Mouse (Mus musculus) neural tube, embryonic 11.5 days (tissue): ENCODE results near the gene Cpm. TPM values are rescaled to one million over a fixed set of nuclear protein-coding genes. Genes with fewer than 3 reads are reported as not detected.

Source experiments
- ATAC-seq: fragments of 200-750 bp; cut with Nextera tagmentation; 2 replicates; pipeline ENCODE4 v1.8.0; 2017; ENCODE audit warnings: moderate number of reproducible peaks, mild to moderate bottlenecking, moderate TSS enrichment, moderate library complexity; ENCODE audit not compliant: insufficient read depth, low FRiP score, low TSS enrichment
- DNase-seq: peaks from one replicate; pipeline ENCODE4 v3.0.0-alpha.2; 2015; ENCODE audit warnings: low spot score
- H3K27ac ChIP-seq: fragments of 300-500 bp; sonication (generic); 2 replicates; pipeline ENCODE4 v1.5.1; 2014; ENCODE audit warnings: low read depth, mild to moderate bottlenecking, low read length
- H3K27me3 ChIP-seq: fragments of 300-500 bp; sonication (generic); 2 replicates; pipeline ENCODE4 v1.6.1; 2014; ENCODE audit warnings: mild to moderate bottlenecking, low read length, mixed read lengths; ENCODE audit not compliant: control insufficient read depth, insufficient read depth
- H3K36me3 ChIP-seq: fragments of 300-500 bp; sonication (generic); 2 replicates; pipeline ENCODE4 v1.6.1; 2014; ENCODE audit warnings: mild to moderate bottlenecking, low read length, moderate library complexity, mixed read lengths; ENCODE audit not compliant: control insufficient read depth, insufficient read depth
- H3K4me1 ChIP-seq: fragments of 300-500 bp; sonication (generic); 2 replicates; pipeline ENCODE4 v1.6.1; 2014; ENCODE audit warnings: low read length, mixed read lengths; ENCODE audit not compliant: control insufficient read depth, insufficient read depth
- H3K4me2 ChIP-seq: fragments of 300-500 bp; sonication (generic); 2 replicates; pipeline ENCODE4 v1.6.1; 2014; ENCODE audit warnings: low read depth, mild to moderate bottlenecking, moderate library complexity
- H3K4me3 ChIP-seq: fragments of 300-500 bp; sonication (generic); 2 replicates; pipeline ENCODE4 v1.5.1; 2014; ENCODE audit warnings: low read depth, low read length
- H3K9ac ChIP-seq: fragments of 300-500 bp; sonication (generic); 2 replicates; pipeline ENCODE4 v1.6.1; 2014; ENCODE audit warnings: mild to moderate bottlenecking, low read length
- H3K9me3 ChIP-seq: fragments of 300-500 bp; sonication (generic); 2 replicates; pipeline ENCODE4 v1.6.1; 2016; ENCODE audit warnings: low read length; ENCODE audit not compliant: control insufficient read depth
- WGBS: fragments of 180-500 bp; shearing (Covaris S2); extraction: QIAGEN DNeasy Blood & Tissue Kit; methylation state at CpG from one replicate; pipeline ENCODE4 v1.1.7; 2014; 5-methylcytosine and 5-hydroxymethylcytosine counted together
- polyA plus RNA-seq: library from polyadenylated mRNA; unstranded; fragments of >200 nt; fragmentation: Nextera tagmentation; extraction: Ambion mirVana; gene quantifications from 2 replicates; pipeline ENCODE4 v1.2.1, GENCODE M21; 2014

The Cpm gene
- 18.4 and 21.1 TPM in 2 replicates for polyA plus RNA-seq

DNA sequence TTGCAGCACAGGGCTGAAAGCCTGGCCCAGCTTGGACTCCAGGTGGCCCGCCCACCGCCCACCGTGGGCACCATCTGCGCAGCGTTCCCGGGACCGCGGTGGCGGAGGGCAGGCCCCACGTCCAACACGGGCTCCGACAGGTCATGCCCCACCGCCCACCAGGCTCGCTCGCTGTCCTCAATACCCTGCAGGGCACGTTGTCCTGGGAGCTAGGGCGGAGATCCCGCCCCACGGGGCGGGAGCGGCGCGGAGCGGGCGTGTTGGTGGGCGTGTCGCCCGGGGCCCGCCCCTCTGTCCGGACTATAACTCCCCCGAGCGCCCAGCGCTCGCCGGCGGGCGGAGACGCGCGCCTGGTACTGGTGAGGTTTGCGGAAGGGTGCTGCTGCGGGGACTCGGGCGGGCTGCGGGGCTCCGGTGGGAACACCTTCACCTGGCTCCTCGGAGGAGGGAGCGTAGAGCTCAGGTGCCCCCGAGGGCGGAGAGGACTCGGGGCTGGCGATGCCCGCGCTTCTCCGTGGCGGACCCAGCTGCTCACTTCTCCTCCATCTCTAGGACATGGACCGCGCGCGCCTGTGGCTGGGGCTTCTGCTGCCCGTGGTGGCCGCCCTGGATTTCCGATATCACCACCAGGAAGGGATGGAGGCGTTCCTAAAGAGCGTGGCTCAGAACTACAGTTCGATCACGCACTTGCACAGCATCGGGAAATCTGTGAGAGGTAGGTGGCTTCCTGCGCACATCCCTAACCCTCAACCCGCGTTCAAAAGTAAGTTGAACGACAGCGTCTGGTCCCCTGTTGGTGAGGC lies at the start of gene Cpm:
Gene Cpm, plus strand, starts transcription at position 332 of the 803 bp plus-strand sequence.
- no peak within 1 kb of the TSS for H3K27ac ChIP-seq
- ATAC-seq (peak; percentile 93), DNase-seq (peak; percentile 84)
- peak within 1 kb of the TSS; percentile 45 for H3K9ac ChIP-seq
- no peaks in the 10 kb centered on the region for H3K9me3 ChIP-seq
- H3K36me3 ChIP-seq: no peaks in the 10 kb centered on the region
- peak within 1 kb of the TSS; percentile 88 for H3K4me2 ChIP-seq
- H3K4me1 ChIP-seq: peaks cover 2% of the 10 kb centered on the region; the same call in 1 of the 2 replicates
- H3K4me3 ChIP-seq: peak within 1 kb of the TSS; percentile 60
- under 1% methylated on average over 69 of the region's 73 CpGs for WGBS
- peaks cover 16% of the 10 kb centered on the region for H3K27me3 ChIP-seq

DNA sequence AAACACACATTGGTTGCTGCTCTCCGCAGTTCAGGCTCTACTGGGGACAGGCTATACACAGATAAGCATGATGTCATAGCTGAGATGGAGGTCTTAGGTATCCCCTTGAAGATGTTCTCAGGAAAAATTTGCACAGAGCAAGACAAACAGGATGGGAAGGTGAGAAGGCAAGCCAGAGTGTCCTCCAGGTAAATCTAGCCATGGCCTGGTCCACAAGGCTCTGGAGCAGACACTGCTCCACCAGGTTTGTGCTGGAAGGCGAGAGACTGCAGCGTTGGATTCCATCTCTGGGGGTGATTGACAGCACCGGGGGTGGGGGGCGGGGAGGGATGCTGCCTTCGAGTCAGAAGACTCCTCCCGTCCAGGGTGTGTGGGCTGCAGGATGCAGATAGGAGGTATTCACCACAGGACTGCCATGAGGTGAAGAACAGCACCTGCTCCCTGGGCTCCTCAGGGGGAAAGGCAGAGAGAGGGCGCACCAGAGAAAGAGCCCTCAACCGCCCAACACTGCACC lies 49.5 kb upstream of the Cpm start:
- Histone ChIP-seq H3K27me3 (no peaks in the 10 kb centered on the region), H3K36me3 (no peaks in the 10 kb centered on the region), H3K9me3 (no peaks in the 10 kb centered on the region), H3K27ac (no peak overlapping the region), H3K4me2 (no peak overlapping the region), H3K4me3 (no peak overlapping the region), H3K4me1 (no peaks in the 10 kb centered on the region), H3K9ac (no peak overlapping the region)
- DNase-seq (no peak), ATAC-seq (no peak)
- WGBS: 66% methylated on average over 9 of the region's 9 CpGs

DNA sequence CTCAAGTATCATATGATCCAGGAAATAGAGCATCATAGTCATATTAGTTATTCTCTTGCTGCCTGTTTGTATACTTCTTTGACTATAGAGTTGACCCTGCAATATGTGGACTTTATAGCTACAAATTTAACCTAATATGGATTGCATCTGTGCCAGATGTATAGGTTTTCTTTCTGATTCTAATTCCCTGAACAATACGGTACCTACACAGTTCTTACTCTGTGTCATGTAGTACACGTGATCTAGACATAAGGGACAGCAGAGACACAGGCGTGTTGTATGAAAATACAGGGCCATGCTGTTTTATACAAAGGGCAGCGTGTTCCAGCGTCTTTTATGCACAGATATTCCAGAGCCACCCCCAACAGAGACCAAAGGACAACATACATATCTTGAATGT lies 48.9 kb upstream of the Cpm start:
- Histone ChIP-seq H3K9me3 (no peaks in the 10 kb centered on the region), H3K9ac (no peak overlapping the region), H3K4me3 (no peak overlapping the region), H3K27ac (no peak overlapping the region), H3K27me3 (no peaks in the 10 kb centered on the region), H3K4me2 (no peak overlapping the region), H3K36me3 (no peaks in the 10 kb centered on the region), H3K4me1 (no peaks in the 10 kb centered on the region)
- 89% methylated on average over 5 of the region's 5 CpGs for WGBS
- DNase-seq: no peak
- ATAC-seq: no peak

DNA sequence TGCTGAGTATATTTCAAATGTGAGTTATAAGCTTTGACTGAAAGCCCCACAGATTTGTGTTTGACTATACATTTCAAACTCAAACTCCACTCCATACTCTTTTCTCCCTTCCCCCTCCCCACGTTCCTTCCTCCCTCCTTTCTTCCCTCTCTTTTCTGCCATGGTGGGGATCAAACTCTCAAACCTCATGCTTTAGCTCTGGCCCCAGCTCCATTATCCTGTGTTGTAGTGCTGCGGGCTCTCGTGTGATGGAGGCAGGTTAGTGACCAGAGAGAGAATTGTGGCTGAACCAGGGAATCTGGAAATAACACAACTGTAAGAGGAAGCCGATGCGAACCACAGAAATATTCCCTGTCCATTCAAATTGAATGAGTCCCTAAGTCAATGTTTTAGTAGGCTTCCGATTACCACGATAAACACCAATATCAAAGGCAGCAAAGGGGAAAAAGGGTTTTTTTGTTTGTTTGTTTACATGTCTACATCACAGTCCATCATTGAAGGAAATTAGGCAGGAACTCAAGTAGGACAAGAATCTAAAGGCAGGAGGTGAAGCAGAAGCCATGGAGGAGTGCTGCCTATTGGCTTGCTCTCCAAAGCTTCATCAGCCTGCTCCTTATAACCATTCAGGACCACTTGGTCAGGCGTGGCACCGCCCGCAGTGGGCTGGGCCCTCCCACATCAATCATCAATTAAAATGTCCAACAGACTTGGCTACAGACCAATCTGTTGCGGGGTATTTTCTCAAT lies 48.1 kb upstream of the Cpm start:
- no peaks in the 10 kb centered on the region for H3K4me1 ChIP-seq
- no peak for ATAC-seq
- H3K4me2 ChIP-seq: no peak overlapping the region
- 91% methylated on average over 11 of the region's 11 CpGs for WGBS
- H3K27ac ChIP-seq: no peak overlapping the region
- no peaks in the 10 kb centered on the region for H3K9me3 ChIP-seq
- no peak overlapping the region for H3K9ac ChIP-seq
- DNase-seq: no peak
- H3K4me3 ChIP-seq: no peak overlapping the region
- no peaks in the 10 kb centered on the region for H3K36me3 ChIP-seq
- no peaks in the 10 kb centered on the region for H3K27me3 ChIP-seq

DNA sequence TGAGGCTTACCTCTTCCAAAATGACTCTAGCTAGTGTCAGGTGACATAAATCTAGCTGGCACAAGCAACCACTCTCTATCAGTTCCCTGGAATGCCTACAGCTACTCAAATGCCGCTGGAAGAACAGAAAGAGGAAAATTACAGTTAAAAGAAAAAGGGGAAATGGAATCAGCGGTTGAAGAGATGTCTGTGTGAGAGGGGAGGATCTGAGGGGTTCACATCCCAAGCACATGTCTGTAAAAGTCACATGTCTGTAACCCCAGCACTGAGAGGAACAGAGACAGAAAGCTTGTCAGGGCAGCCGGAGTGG lies 47.6 kb upstream of the Cpm start:
- Histone ChIP-seq H3K9ac (no peak overlapping the region), H3K27ac (no peak overlapping the region), H3K9me3 (no peaks in the 10 kb centered on the region), H3K27me3 (no peaks in the 10 kb centered on the region), H3K36me3 (no peaks in the 10 kb centered on the region), H3K4me1 (no peaks in the 10 kb centered on the region), H3K4me2 (no peak overlapping the region), H3K4me3 (no peak overlapping the region)
- no peak for ATAC-seq
- WGBS: 90% methylated on average over 3 of the region's 3 CpGs
- DNase-seq: no peak

DNA sequence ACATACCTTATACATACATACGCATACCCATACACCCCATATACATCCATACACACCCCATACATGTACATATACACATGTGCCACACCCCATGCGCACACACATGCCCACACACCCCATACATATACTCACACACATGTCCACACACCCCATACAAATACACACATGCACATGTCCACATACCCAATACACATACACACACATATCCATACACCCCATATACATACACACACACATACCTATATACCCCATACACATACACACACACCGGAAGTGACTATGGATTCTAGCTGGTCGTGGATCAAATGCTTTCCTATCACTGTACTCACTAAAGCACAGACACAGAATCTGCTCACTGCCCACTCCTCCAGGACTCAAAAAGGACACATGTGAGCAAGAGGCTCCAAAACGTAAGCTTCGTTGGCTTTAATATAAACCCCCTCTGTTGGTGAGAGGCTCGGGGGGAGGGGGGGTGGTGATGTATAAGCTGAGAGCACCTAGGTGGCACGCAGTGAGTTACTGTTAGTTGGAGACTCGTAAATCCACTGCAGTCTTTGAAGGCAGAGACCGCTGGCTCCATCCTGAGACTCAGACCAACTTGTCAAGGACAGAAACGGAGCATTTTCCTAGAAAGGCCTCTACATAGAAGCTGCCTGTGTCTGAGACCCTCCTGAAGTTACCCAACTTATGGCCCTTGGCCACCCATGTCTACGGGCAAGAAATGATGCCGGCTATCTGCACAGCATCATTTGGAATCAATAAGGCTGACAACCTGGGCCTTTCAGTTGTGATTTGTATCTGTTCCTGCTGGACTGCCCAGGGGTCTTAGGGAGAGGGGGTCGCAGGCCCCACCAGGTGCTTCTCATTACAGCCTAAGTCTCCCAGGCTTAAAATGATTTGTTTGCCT lies 45.9 kb upstream of the Cpm start:
- Histone ChIP-seq H3K9me3 (no peaks in the 10 kb centered on the region), H3K4me3 (no peak overlapping the region), H3K27me3 (no peaks in the 10 kb centered on the region), H3K27ac (no peak overlapping the region), H3K4me1 (no peaks in the 10 kb centered on the region), H3K4me2 (no peak overlapping the region), H3K36me3 (no peaks in the 10 kb centered on the region), H3K9ac (no peak overlapping the region)
- ATAC-seq (no peak), DNase-seq (peak; percentile 26)
- WGBS: 61% methylated on average over 14 of the region's 14 CpGs

DNA sequence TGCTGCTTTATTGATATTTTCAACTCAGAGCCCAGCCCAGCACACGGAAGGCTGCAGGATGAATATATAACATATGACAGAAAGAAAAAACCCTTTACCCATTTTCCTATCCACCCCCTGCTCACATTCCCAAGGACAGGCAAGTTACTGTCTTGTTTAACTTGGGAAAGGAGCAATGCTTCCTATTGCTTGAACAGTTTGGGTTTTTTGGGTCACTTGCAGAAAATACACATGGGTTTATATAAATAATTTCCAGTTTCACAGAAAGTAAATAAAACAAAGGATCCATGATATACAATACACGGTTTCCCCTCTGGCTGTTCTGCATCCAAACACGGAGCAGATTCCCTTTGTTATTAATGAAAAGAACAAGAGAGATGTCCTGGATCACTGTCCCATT lies 45.2 kb upstream of the Cpm start:
- ATAC-seq: no peak

More for the DNA sequence above, 45.2 kb upstream of the Cpm start:
- 65% methylated on average over 3 of the region's 3 CpGs for WGBS
- no peaks in the 10 kb centered on the region for H3K36me3 ChIP-seq
- H3K9me3 ChIP-seq: no peaks in the 10 kb centered on the region
- no peak overlapping the region for H3K9ac ChIP-seq
- H3K4me2 ChIP-seq: no peak overlapping the region
- H3K27ac ChIP-seq: no peak overlapping the region
- H3K4me1 ChIP-seq: no peaks in the 10 kb centered on the region
- no peak overlapping the region for H3K4me3 ChIP-seq
- H3K27me3 ChIP-seq: no peaks in the 10 kb centered on the region
- DNase-seq: no peak
